Mouse (Mus musculus) liver, embryonic 14.5 days (tissue): ENCODE results near the gene Slc9a8. TPM values are rescaled to one million over a fixed set of nuclear protein-coding genes. Genes with fewer than 3 reads are reported as not detected.
A peak's percentile ranks its signal among the peaks of the same experiment; 100 is the strongest.

ENCODE experiments used
- ATAC-seq: fragments of 200-750 bp; cut with Nextera tagmentation; 2 replicates; pipeline ENCODE4 v1.8.0; 2017; ENCODE audit warnings: moderate number of reproducible peaks, mild to moderate bottlenecking, moderate library complexity; ENCODE audit not compliant: insufficient read depth
- DNase-seq, 3 experiments: peaks; one replicate each; pipeline ENCODE4 v3.0.0-alpha.2; 2012 to 2013; ENCODE audit warnings: low read depth in 3 of 3, low spot score in 3 of 3
- H3K27ac ChIP-seq: fragments of 300-500 bp; sonication (generic); 2 replicates; pipeline ENCODE4 v1.5.1; 2014; ENCODE audit warnings: moderate library complexity, mild to moderate bottlenecking, control low read depth, inconsistent platforms
- H3K27me3 ChIP-seq: fragments of 300-500 bp; sonication (generic); 2 replicates; pipeline ENCODE4 v1.6.1; 2014; ENCODE audit warnings: mild to moderate bottlenecking, low read length, moderate library complexity; ENCODE audit not compliant: control insufficient read depth, insufficient read depth
- H3K36me3 ChIP-seq: fragments of 300-500 bp; sonication (generic); replicated peaks from 2 replicates; pipeline ENCODE4 v1.6.1; 2014; ENCODE audit warnings: low read depth; ENCODE audit not compliant: control insufficient read depth, insufficient read depth
- H3K4me1 ChIP-seq, 2 experiments: fragments of 200-500 bp in 1 of 2; fragments of 300-500 bp in 1 of 2; sonication (generic) in 1 of 2; replicated peaks; 2 replicates each; pipeline ENCODE4 v1.6.1; 2012 to 2014; ENCODE audit warnings: antibody characterized with exemption in 1 of 2, inconsistent platforms in 1 of 2, low read length in 1 of 2; ENCODE audit not compliant: control insufficient read depth in 2 of 2, insufficient read depth in 2 of 2
- H3K4me2 ChIP-seq: fragments of 300-500 bp; sonication (generic); 2 replicates; pipeline ENCODE4 v1.6.1; 2014; ENCODE audit warnings: low read depth, mild to moderate bottlenecking, control low read depth, moderate library complexity
- H3K4me3 ChIP-seq, 2 experiments: fragments of 200-500 bp in 1 of 2; fragments of 300-500 bp in 1 of 2; sonication (generic) in 1 of 2; 2 replicates each; pipeline ENCODE4 v1.5.1; 2012 to 2014; ENCODE audit warnings: low read depth in 2 of 2, low read length in 2 of 2, mild to moderate bottlenecking in 2 of 2, control low read depth in 1 of 2, inconsistent platforms in 1 of 2, moderate library complexity in 1 of 2; ENCODE audit not compliant: insufficient read depth in 1 of 2
- H3K9ac ChIP-seq: fragments of 300-500 bp; sonication (generic); replicated peaks from 2 replicates; pipeline ENCODE4 v1.6.1; 2014; ENCODE audit warnings: mild to moderate bottlenecking, control low read depth, moderate library complexity
- H3K9me3 ChIP-seq: fragments of 300-500 bp; sonication (generic); 2 replicates; pipeline ENCODE4 v1.6.1; 2016; ENCODE audit warnings: low read length, mixed read lengths; ENCODE audit not compliant: control insufficient read depth
- CTCF ChIP-seq: IDR thresholded peaks from 2 replicates; pipeline ENCODE4 v1.5.1; 2016; ENCODE audit warnings: antibody characterized with exemption, low read depth, control low read depth
- EP300 ChIP-seq: IDR thresholded peaks from 2 replicates; pipeline ENCODE4 v1.6.1; 2016; ENCODE audit warnings: antibody characterized with exemption, low read depth
- WGBS: fragments of 180-500 bp; shearing (Covaris S2); extraction: QIAGEN DNeasy Blood & Tissue Kit; methylation state at CpG from one replicate; pipeline ENCODE4 v1.1.7; 2014; ENCODE audit not compliant: insufficient replicate concordance; 5-methylcytosine and 5-hydroxymethylcytosine counted together
- polyA plus RNA-seq, 2 experiments: library from polyadenylated mRNA; depleted of rRNA in 1 of 2; stranded (reverse) in 1 of 2; unstranded in 1 of 2; fragments of >200 nt; fragmentation: Nextera tagmentation in 1 of 2; extraction: Ambion mirVana in 1 of 2; gene quantifications; 2 replicates each; pipeline versions ENCODE4 v1.2.1 to v1.2.3; 2012 to 2014

The Slc9a8 gene
- polyA plus RNA-seq, 2 experiments: 8.7 to 13.9 TPM

GRCm38 (mm10) chr2:167497272-167497671, 75.8 kb downstream of the Slc9a8 start:
- H3K36me3 ChIP-seq: no peaks in the 10 kb centered on the region
- TF ChIP-seq CTCF: peak; percentile 83
- TF ChIP-seq EP300: no peak
- no peak for ATAC-seq
- no peak overlapping the region for H3K27ac ChIP-seq
- no peaks in the 10 kb centered on the region for H3K27me3 ChIP-seq
- H3K4me3 ChIP-seq: no peak overlapping the region
- no peak overlapping the region for H3K9ac ChIP-seq
- no peaks in the 10 kb centered on the region for H3K9me3 ChIP-seq
- peaks cover 5 to 6% of the 10 kb centered on the region in 2 experiments; a peak in 3 of 4 replicates for H3K4me1 ChIP-seq
- WGBS: 49% methylated on average over 4 of the region's 5 CpGs
- H3K4me2 ChIP-seq: no peak overlapping the region
- no peak for DNase-seq

GRCm38 (mm10) chr2:167502554-167503252, 81.2 kb downstream of the Slc9a8 start:
- DNase-seq: no peak
- H3K27ac ChIP-seq: peak overlapping the region; percentile 3
- peak overlapping the region; percentile 81 to 91 for H3K4me3 ChIP-seq
- no peaks in the 10 kb centered on the region for H3K9me3 ChIP-seq
- ATAC-seq: peak; percentile 66
- WGBS: 28% methylated on average over 13 of the region's 13 CpGs
- H3K4me1 ChIP-seq: peaks cover 21 to 31% of the 10 kb centered on the region in 2 experiments
- TF ChIP-seq EP300: 0 out of 2 replicates have a peak, but pooled peaks have one; percentile 9
- TF ChIP-seq CTCF: no peak; the same call in 1 of the 2 replicates
- H3K4me2 ChIP-seq: peak overlapping the region; percentile 85
- H3K27me3 ChIP-seq: no peaks in the 10 kb centered on the region
- peak overlapping the region; percentile 86 for H3K9ac ChIP-seq
- no peaks in the 10 kb centered on the region; the same call in 1 of the 2 replicates for H3K36me3 ChIP-seq

GRCm38 (mm10) chr2:167503253-167503895, 81.9 kb downstream of the Slc9a8 start:
- Histone ChIP-seq H3K27ac (peak overlapping the region; percentile 3), H3K4me1 (peaks cover 21 to 31% of the 10 kb centered on the region in 2 experiments), H3K4me3 (peak overlapping the region; percentile 81 to 91), H3K9me3 (no peaks in the 10 kb centered on the region), H3K27me3 (no peaks in the 10 kb centered on the region), H3K4me2 (peak overlapping the region; percentile 85), H3K9ac (peak overlapping the region; percentile 86), H3K36me3 (peaks cover 4% of the 10 kb centered on the region; the same call in 1 of the 2 replicates)
- ATAC-seq: peak; percentile 79
- whole genome bisulfite sequencing: under 1% methylated on average over 74 of the region's 85 CpGs
- DNase-seq: peak; percentile 55 to 63 (median 58)
- TF ChIP-seq CTCF: 0 out of 2 replicates have a peak, but pooled peaks have one; percentile 4
- no peak for TF ChIP-seq EP300

- peak overlapping the region; percentile 3; the same call in 1 of the 2 replicates for H3K27ac ChIP-seq
- 2% methylated on average over 30 of the region's 32 CpGs for WGBS
Measured at GRCm38 (mm10) chr2:167503896-167504349, 82.4 kb downstream of the Slc9a8 start.

GRCm38 (mm10) chr2:167505127-167505526, 83.6 kb downstream of the Slc9a8 start:
- Histone ChIP-seq H3K27ac (peak overlapping the region; percentile 74), H3K9ac (peak overlapping the region; percentile 48; the same call in 1 of the 2 replicates), H3K36me3 (peaks cover 12% of the 10 kb centered on the region), H3K4me1 (peaks cover 23 to 33% of the 10 kb centered on the region in 2 experiments), H3K4me2 (peak overlapping the region; percentile 85), H3K4me3 (peak overlapping the region; percentile 26 to 91; a peak in 3 of 4 replicates), H3K27me3 (no peaks in the 10 kb centered on the region), H3K9me3 (no peaks in the 10 kb centered on the region)
- ATAC-seq: peak; percentile 40
- TF ChIP-seq CTCF (no peak), EP300 (peak; percentile 38; the same call in 1 of the 2 replicates)
- peak in 1 of 3 experiments; percentile 80 for DNase-seq
- WGBS: 21% methylated on average over 3 of the region's 3 CpGs

More at GRCm38 (mm10) chr2:167503896-167504349, 82.4 kb downstream of the Slc9a8 start:
- ATAC-seq (peak; percentile 36), DNase-seq (no peak)
- Histone ChIP-seq H3K4me1 (peaks cover 21 to 31% of the 10 kb centered on the region in 2 experiments), H3K9me3 (no peaks in the 10 kb centered on the region), H3K4me3 (peak overlapping the region; percentile 81 to 91), H3K36me3 (peaks cover 5% of the 10 kb centered on the region), H3K4me2 (peak overlapping the region; percentile 85), H3K27me3 (no peaks in the 10 kb centered on the region), H3K9ac (peak overlapping the region; percentile 86)
- TF ChIP-seq EP300 (no peak), CTCF (no peak)
